Mouse (Mus musculus) midbrain, embryonic 10.5 days (tissue): ENCODE measurements at regions not wholly inside any gene's neighbourhood (a gene's known extent, or its start where the extent isn't known, plus 50 kb on each side); places are given as distances from the start of the nearest gene placed in this dataset.

Experiments used
- DNase-seq: peaks from one replicate; pipeline ENCODE4 v3.0.0-alpha.2; 2017; ENCODE audit warnings: low spot score
- H3K27ac ChIP-seq: fragments of 300-500 bp; sonication (generic); replicated peaks from 2 replicates; pipeline ENCODE4 v1.5.1; 2016; ENCODE audit warnings: mild to moderate bottlenecking
- H3K27me3 ChIP-seq: fragments of 300-500 bp; sonication (generic); 2 replicates; pipeline ENCODE4 v1.6.1; 2016; ENCODE audit warnings: low read depth, mild to moderate bottlenecking; ENCODE audit not compliant: poor library complexity, severe bottlenecking
- H3K36me3 ChIP-seq: fragments of 300-500 bp; sonication (generic); 2 replicates; pipeline ENCODE4 v1.6.1; 2016; ENCODE audit warnings: mild to moderate bottlenecking, moderate library complexity
- H3K4me1 ChIP-seq: fragments of 300-500 bp; sonication (generic); 2 replicates; pipeline ENCODE4 v1.6.1; 2016
- H3K4me3 ChIP-seq: fragments of 300-500 bp; sonication (generic); 2 replicates; pipeline ENCODE4 v1.5.1; 2016; ENCODE audit warnings: mild to moderate bottlenecking, moderate library complexity
- H3K9me3 ChIP-seq: fragments of 300-500 bp; sonication (generic); replicated peaks from 2 replicates; pipeline ENCODE4 v1.6.1; 2016; ENCODE audit warnings: mild to moderate bottlenecking
- WGBS: fragments of 180-500 bp; shearing (Covaris S2); methylation state at CpG from one replicate; pipeline ENCODE4 v1.1.7; 2016; 5-methylcytosine and 5-hydroxymethylcytosine counted together

- 92% methylated on average over 1 of the region's 1 CpGs for WGBS
- no peak for DNase-seq
- no peak overlapping the region for H3K27ac ChIP-seq
- H3K4me3 ChIP-seq = no peak overlapping the region
- no peaks in the 10 kb centered on the region for H3K36me3 ChIP-seq
- H3K4me1 ChIP-seq = peaks cover 24% of the 10 kb centered on the region
- H3K9me3 ChIP-seq = no peaks in the 10 kb centered on the region
- peaks cover 13% of the 10 kb centered on the region for H3K27me3 ChIP-seq
Measured at GRCm38 (mm10) chr13:43852888-43853287, 68.3 kb downstream of the Cd83 start.

- no peak for DNase-seq
- Histone ChIP-seq H3K4me1 (peaks cover 18% of the 10 kb centered on the region), H3K4me3 (no peak overlapping the region), H3K27ac (no peak overlapping the region), H3K27me3 (peaks cover 9% of the 10 kb centered on the region; the same call in 1 of the 2 replicates), H3K9me3 (no peaks in the 10 kb centered on the region), H3K36me3 (no peaks in the 10 kb centered on the region)
- 93% methylated on average over 2 of the region's 2 CpGs for WGBS
Measured at GRCm38 (mm10) chr13:43854973-43855372, 70.4 kb downstream of the Cd83 start.

GRCm38 (mm10) chr13:43860932-43861331, 76.4 kb downstream of the Cd83 start:
- DNase-seq = no peak
- peaks cover 32% of the 10 kb centered on the region for H3K4me1 ChIP-seq
- H3K27me3 ChIP-seq = peaks cover 49% of the 10 kb centered on the region
- H3K4me3 ChIP-seq = no peak overlapping the region
- WGBS = 70% methylated on average over 4 of the region's 4 CpGs
- no peak overlapping the region for H3K27ac ChIP-seq
- H3K36me3 ChIP-seq = no peaks in the 10 kb centered on the region
- H3K9me3 ChIP-seq = no peaks in the 10 kb centered on the region

- H3K27ac ChIP-seq = no peak overlapping the region
- H3K9me3 ChIP-seq = no peaks in the 10 kb centered on the region
- no peaks in the 10 kb centered on the region for H3K36me3 ChIP-seq
- H3K4me3 ChIP-seq = no peak overlapping the region
- peaks cover 32% of the 10 kb centered on the region for H3K4me1 ChIP-seq
- 80% methylated on average over 7 of the region's 7 CpGs for WGBS
- no peak for DNase-seq
- peaks cover 54% of the 10 kb centered on the region for H3K27me3 ChIP-seq
Measured at GRCm38 (mm10) chr13:43861424-43861823, 76.8 kb downstream of the Cd83 start.

- Histone ChIP-seq H3K4me1 (peaks cover 32% of the 10 kb centered on the region), H3K36me3 (no peaks in the 10 kb centered on the region), H3K9me3 (no peaks in the 10 kb centered on the region), H3K4me3 (no peak overlapping the region), H3K27me3 (peaks cover 61% of the 10 kb centered on the region), H3K27ac (no peak overlapping the region)
- DNase-seq = no peak
- 83% methylated on average over 5 of the region's 5 CpGs for WGBS
Measured at GRCm38 (mm10) chr13:43862056-43862455, 77.5 kb downstream of the Cd83 start.

- Histone ChIP-seq H3K27me3 (peaks cover 66% of the 10 kb centered on the region), H3K4me3 (no peak overlapping the region), H3K9me3 (no peaks in the 10 kb centered on the region), H3K4me1 (peaks cover 32% of the 10 kb centered on the region), H3K36me3 (no peaks in the 10 kb centered on the region), H3K27ac (no peak overlapping the region)
- DNase-seq = no peak
- 91% methylated on average over 6 of the region's 6 CpGs for WGBS
Measured at GRCm38 (mm10) chr13:43862586-43862985, 78.0 kb downstream of the Cd83 start.

- Histone ChIP-seq H3K4me3 (0 out of 2 replicates have a peak overlapping the region, but pooled peaks have one; percentile 51), H3K27ac (no peak overlapping the region; the same call in 1 of the 2 replicates), H3K27me3 (peaks cover 76% of the 10 kb centered on the region), H3K4me1 (peaks cover 32% of the 10 kb centered on the region), H3K9me3 (no peaks in the 10 kb centered on the region), H3K36me3 (no peaks in the 10 kb centered on the region)
- DNase-seq = no peak
- WGBS = 73% methylated on average over 7 of the region's 7 CpGs
Measured at GRCm38 (mm10) chr13:43863581-43864100, 79.1 kb downstream of the Cd83 start.

- Histone ChIP-seq H3K4me3 (peak overlapping the region; percentile 51), H3K27ac (peak overlapping the region; percentile 83), H3K4me1 (peaks cover 32% of the 10 kb centered on the region), H3K27me3 (peaks cover 78% of the 10 kb centered on the region), H3K36me3 (no peaks in the 10 kb centered on the region), H3K9me3 (no peaks in the 10 kb centered on the region)
- WGBS = under 1% methylated on average over 35 of the region's 35 CpGs
- DNase-seq = peak; percentile 100
Measured at GRCm38 (mm10) chr13:43864153-43864861, 79.7 kb downstream of the Cd83 start.

GRCm38 (mm10) chr13:43865036-43865435, 80.5 kb downstream of the Cd83 start:
- H3K4me3 ChIP-seq = peak overlapping the region; percentile 51
- H3K9me3 ChIP-seq = no peaks in the 10 kb centered on the region
- H3K27ac ChIP-seq = peak overlapping the region; percentile 83
- under 1% methylated on average over 20 of the region's 20 CpGs for WGBS
- H3K4me1 ChIP-seq = peaks cover 32% of the 10 kb centered on the region
- DNase-seq = peak; percentile 84
- H3K27me3 ChIP-seq = peaks cover 78% of the 10 kb centered on the region
- H3K36me3 ChIP-seq = no peaks in the 10 kb centered on the region

GRCm38 (mm10) chr13:43875895-43876294, 91.3 kb downstream of the Cd83 start:
- no peak overlapping the region for H3K27ac ChIP-seq
- H3K4me3 ChIP-seq = no peak overlapping the region
- H3K36me3 ChIP-seq = no peaks in the 10 kb centered on the region
- H3K27me3 ChIP-seq = peaks cover 18% of the 10 kb centered on the region
- H3K4me1 ChIP-seq = no peaks in the 10 kb centered on the region
- DNase-seq = no peak
- no peaks in the 10 kb centered on the region for H3K9me3 ChIP-seq
- WGBS = 87% methylated on average over 9 of the region's 9 CpGs

GRCm38 (mm10) chr13:43887284-43887683, 102.7 kb downstream of the Cd83 start:
- Histone ChIP-seq H3K9me3 (no peaks in the 10 kb centered on the region), H3K27ac (no peak overlapping the region), H3K36me3 (no peaks in the 10 kb centered on the region), H3K4me1 (peaks cover 5% of the 10 kb centered on the region), H3K27me3 (0 out of 2 replicates have a peak, but pooled peaks cover 8% of the 10 kb centered on the region), H3K4me3 (no peak overlapping the region)
- 97% methylated on average over 3 of the region's 3 CpGs for WGBS
- DNase-seq = no peak

GRCm38 (mm10) chr13:43891928-43892327, 107.4 kb downstream of the Cd83 start:
- WGBS = 73% methylated on average over 3 of the region's 3 CpGs
- Histone ChIP-seq H3K27me3 (0 out of 2 replicates have a peak, but pooled peaks cover 13% of the 10 kb centered on the region), H3K27ac (peak overlapping the region; percentile 46; the same call in 1 of the 2 replicates), H3K4me1 (peaks cover 14% of the 10 kb centered on the region), H3K4me3 (no peak overlapping the region), H3K36me3 (no peaks in the 10 kb centered on the region), H3K9me3 (no peaks in the 10 kb centered on the region)
- no peak for DNase-seq

GRCm38 (mm10) chr13:43895990-43896389, 111.4 kb downstream of the Cd83 start:
- H3K36me3 ChIP-seq = no peaks in the 10 kb centered on the region
- H3K4me3 ChIP-seq = no peak overlapping the region
- H3K4me1 ChIP-seq = peaks cover 14% of the 10 kb centered on the region
- no peaks in the 10 kb centered on the region for H3K9me3 ChIP-seq
- no peak for DNase-seq
- 79% methylated on average over 11 of the region's 11 CpGs for WGBS
- no peak overlapping the region for H3K27ac ChIP-seq
- H3K27me3 ChIP-seq = 0 out of 2 replicates have a peak, but pooled peaks cover 11% of the 10 kb centered on the region
